Mouse (Mus musculus) ES-Bruce4 (cell line): ENCODE data around the gene B9d2. TPM values are rescaled to one million over a fixed set of nuclear protein-coding genes. Genes with fewer than 3 reads are reported as not detected.
A peak's percentile ranks its signal among the peaks of the same experiment; 100 is the strongest.

ENCODE experiments used
- H3K27ac ChIP-seq: 2 replicates; pipeline ENCODE4 v1.5.1; 2012; ENCODE audit warnings: low read length, inconsistent platforms; ENCODE audit not compliant: insufficient read depth
- H3K27me3 ChIP-seq: 2 replicates; pipeline ENCODE4 v1.6.1; 2012; ENCODE audit warnings: mild to moderate bottlenecking, low read length, inconsistent platforms; ENCODE audit not compliant: control insufficient read depth, poor library complexity, insufficient read depth, severe bottlenecking
- H3K36me3 ChIP-seq: 2 replicates; pipeline ENCODE4 v1.6.1; 2012; ENCODE audit warnings: inconsistent platforms, mild to moderate bottlenecking, low read length, moderate library complexity; ENCODE audit not compliant: control insufficient read depth, poor library complexity, insufficient read depth, severe bottlenecking
- H3K4me1 ChIP-seq: one replicate; pipeline ENCODE4 v1.8.1; 2011; ENCODE audit warnings: low read length; ENCODE audit not compliant: control insufficient read depth, insufficient read depth
- H3K4me3 ChIP-seq: 2 replicates; pipeline ENCODE4 v1.5.1; 2011; ENCODE audit warnings: low read depth, mild to moderate bottlenecking, low read length
- H3K9ac ChIP-seq: 2 replicates; pipeline ENCODE4 v1.6.1; 2012; ENCODE audit warnings: low read depth, mild to moderate bottlenecking, inconsistent platforms; ENCODE audit not compliant: poor library complexity, severe bottlenecking
- H3K9me3 ChIP-seq: replicated peaks from 2 replicates; pipeline ENCODE4 v1.6.1; 2012; ENCODE audit warnings: mild to moderate bottlenecking, low read length, inconsistent platforms; ENCODE audit not compliant: control insufficient read depth, poor library complexity, insufficient read depth, severe bottlenecking
- CTCF ChIP-seq: IDR thresholded peaks from one replicate; pipeline ENCODE4 v1.8.1; 2011; ENCODE audit warnings: low read depth, low read length
- EP300 ChIP-seq: IDR thresholded peaks from 2 replicates; pipeline ENCODE4 v1.6.1; 2011; ENCODE audit warnings: low read depth, low read length; ENCODE audit not compliant: insufficient read depth
- POLR2A ChIP-seq: IDR thresholded peaks from one replicate; pipeline ENCODE4 v1.8.1; 2011; ENCODE audit warnings: low read length; ENCODE audit not compliant: insufficient read depth
- polyA plus RNA-seq: library from polyadenylated mRNA; stranded (reverse); fragments of >200 nt; gene quantifications from 2 replicates; pipeline ENCODE4 v1.2.4, GENCODE M21; 2011; ENCODE audit warnings: low read depth; ENCODE audit not compliant: missing spikeins, insufficient read depth, insufficient read length

B9d2 gene
- polyA plus RNA-seq, 1 experiment: 15.2 TPM

- Histone ChIP-seq H3K9me3 (no peaks in the 10 kb centered on the region), H3K4me3 (no peak overlapping the region), H3K27ac (no peak overlapping the region), H3K36me3 (no peaks in the 10 kb centered on the region), H3K27me3 (no peaks in the 10 kb centered on the region), H3K9ac (no peak overlapping the region), H3K4me1 (no peaks in the 10 kb centered on the region)
- TF ChIP-seq POLR2A (no peak), EP300 (no peak), CTCF (no peak)
Observed at GRCm38 (mm10) chr7:25689603-25690021, 9.0 kb downstream of the B9d2 start.

- no peaks in the 10 kb centered on the region for H3K9me3 ChIP-seq
- no peak overlapping the region for H3K27ac ChIP-seq
- no peak overlapping the region for H3K4me3 ChIP-seq
- no peaks in the 10 kb centered on the region for H3K36me3 ChIP-seq
- no peaks in the 10 kb centered on the region for H3K27me3 ChIP-seq
- TF ChIP-seq CTCF (no peak), EP300 (no peak), POLR2A (no peak)
- H3K9ac ChIP-seq: no peak overlapping the region
- H3K4me1 ChIP-seq: no peaks in the 10 kb centered on the region
Observed at GRCm38 (mm10) chr7:25690051-25690450, 9.5 kb downstream of the B9d2 start.

GRCm38 (mm10) chr7:25694104-25694503 lies 13.5 kb downstream of the B9d2 start:
- no peak for TF ChIP-seq CTCF
- no peak for TF ChIP-seq POLR2A
- TF ChIP-seq EP300: no peak
- Histone ChIP-seq H3K9ac (no peak overlapping the region), H3K27me3 (no peaks in the 10 kb centered on the region), H3K27ac (no peak overlapping the region), H3K4me3 (no peak overlapping the region), H3K9me3 (no peaks in the 10 kb centered on the region), H3K36me3 (no peaks in the 10 kb centered on the region), H3K4me1 (no peaks in the 10 kb centered on the region)

- Histone ChIP-seq H3K27me3 (no peaks in the 10 kb centered on the region), H3K36me3 (no peaks in the 10 kb centered on the region), H3K27ac (no peak overlapping the region), H3K4me1 (no peaks in the 10 kb centered on the region), H3K9ac (no peak overlapping the region), H3K4me3 (no peak overlapping the region), H3K9me3 (0 out of 2 replicates have a peak, but pooled peaks cover 3% of the 10 kb centered on the region)
- TF ChIP-seq CTCF (peak; percentile 29), EP300 (no peak)
Observed at GRCm38 (mm10) chr7:25699851-25700250, 19.3 kb downstream of the B9d2 start.

GRCm38 (mm10) chr7:25700732-25701131 lies 20.2 kb downstream of the B9d2 start:
- Histone ChIP-seq H3K9me3 (0 out of 2 replicates have a peak, but pooled peaks cover 3% of the 10 kb centered on the region), H3K4me3 (no peak overlapping the region), H3K36me3 (no peaks in the 10 kb centered on the region), H3K4me1 (no peaks in the 10 kb centered on the region), H3K27ac (no peak overlapping the region), H3K9ac (no peak overlapping the region), H3K27me3 (no peaks in the 10 kb centered on the region)
- TF ChIP-seq EP300: no peak
- peak; percentile 77 for TF ChIP-seq CTCF
- no peak for TF ChIP-seq POLR2A

GRCm38 (mm10) chr7:25702350-25702749 lies 21.8 kb downstream of the B9d2 start:
- 0 out of 2 replicates have a peak, but pooled peaks cover 3% of the 10 kb centered on the region for H3K9me3 ChIP-seq
- H3K36me3 ChIP-seq: no peaks in the 10 kb centered on the region
- TF ChIP-seq CTCF (no peak), EP300 (no peak), POLR2A (no peak)
- H3K9ac ChIP-seq: no peak overlapping the region
- no peak overlapping the region for H3K27ac ChIP-seq
- no peak overlapping the region for H3K4me3 ChIP-seq
- no peaks in the 10 kb centered on the region for H3K4me1 ChIP-seq
- no peaks in the 10 kb centered on the region for H3K27me3 ChIP-seq
